Mouse (Mus musculus) erythroid progenitor cell, adult 5-6 weeks (primary cell): ENCODE data around the gene Rpap3. TPM values are rescaled to one million over a fixed set of nuclear protein-coding genes. Genes with fewer than 3 reads are reported as not detected.
A peak's percentile ranks its signal among the peaks of the same experiment; 100 is the strongest.

Experiments
- ATAC-seq: replicated peaks from 2 replicates; pipeline ENCODE4 v1.8.0; 2016; ENCODE audit warnings: moderate number of reproducible peaks, mild to moderate bottlenecking, moderate TSS enrichment, inconsistent platforms; ENCODE audit not compliant: poor library complexity, low FRiP score, severe bottlenecking
- total RNA-seq, 2 experiments: library from RNA; stranded (forward) in 1 of 2; stranded (reverse) in 1 of 2; fragments of 150-400 nt in 1 of 2; fragments of 186-747, 209-891 nt in 1 of 2; gene quantifications; 2 replicates each; pipeline versions ENCODE4 v1.2.3 to v1.2.4; 2015 to 2017; ENCODE audit warnings: low replicate concordance in 2 of 2

Gene Rpap3
- total RNA-seq, 2 experiments from 2014 or later: 4.2 to 6.6 TPM

DNA sequence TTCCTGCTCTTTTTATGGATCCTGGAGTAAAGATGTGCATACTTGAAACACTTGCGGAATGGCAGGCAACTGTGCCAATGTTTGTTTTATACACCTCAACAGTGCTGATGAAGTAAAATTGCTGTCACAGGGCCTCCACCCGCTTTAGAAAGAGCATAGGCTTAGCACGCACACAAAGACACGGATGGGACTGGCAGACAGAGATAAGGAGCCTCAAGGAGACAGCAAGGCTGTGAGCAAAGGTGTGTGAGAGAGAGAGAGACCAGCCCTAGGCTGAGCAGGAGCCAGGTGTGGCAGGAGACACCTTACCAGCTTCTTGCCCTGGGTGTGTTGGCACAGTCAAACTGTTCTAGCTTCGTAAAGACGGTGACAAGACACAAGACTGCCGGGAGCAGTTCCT lies 33.3 kb upstream of the Rpap3 start:
- peak; percentile 57; the same call in 1 of the 2 replicates for ATAC-seq

DNA sequence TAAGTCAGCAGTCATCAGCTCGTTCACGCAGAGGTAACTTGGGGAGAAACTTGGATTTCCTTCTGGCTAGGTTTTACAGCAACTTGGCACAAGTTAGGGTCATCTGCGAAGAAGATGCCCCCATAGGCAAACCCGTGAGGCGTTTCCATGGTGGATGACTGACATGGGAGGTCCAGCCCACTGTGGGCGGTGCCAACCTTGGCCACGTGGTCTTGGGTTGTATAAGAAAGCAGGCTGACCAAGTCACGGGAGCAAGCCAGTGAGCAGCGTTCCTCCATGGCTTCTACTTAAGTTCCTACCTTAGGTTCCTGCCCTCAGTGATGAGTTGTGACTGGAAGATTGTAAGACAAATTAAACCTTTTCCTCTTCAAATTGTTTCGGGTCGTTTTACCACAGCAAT lies 26.4 kb upstream of the Rpap3 start:
- ATAC-seq: no peak

DNA sequence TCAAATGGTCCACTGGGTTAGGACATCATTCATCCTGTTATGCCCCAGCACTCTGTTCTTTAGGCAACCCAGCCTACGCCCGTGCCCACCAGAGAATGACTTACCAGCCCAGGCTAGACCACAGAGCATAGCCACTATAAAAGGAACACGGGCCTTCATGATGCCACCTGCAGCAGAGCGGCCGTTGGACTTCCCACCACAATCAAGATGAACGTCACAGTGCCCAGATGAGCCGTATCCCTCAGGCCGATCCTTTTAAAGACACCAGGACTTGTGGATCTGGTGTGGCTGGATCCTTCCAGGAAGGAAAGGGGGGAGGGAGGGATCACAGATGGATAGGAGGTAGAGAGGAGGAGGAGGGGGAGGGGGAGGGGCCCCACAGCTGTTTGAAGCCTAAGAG lies 25.5 kb upstream of the Rpap3 start, which contains the start of gene Endou:
Gene Endou (minus strand): TSS at position 229 of the 400 bp plus-strand sequence.
- ATAC-seq: no peak

DNA sequence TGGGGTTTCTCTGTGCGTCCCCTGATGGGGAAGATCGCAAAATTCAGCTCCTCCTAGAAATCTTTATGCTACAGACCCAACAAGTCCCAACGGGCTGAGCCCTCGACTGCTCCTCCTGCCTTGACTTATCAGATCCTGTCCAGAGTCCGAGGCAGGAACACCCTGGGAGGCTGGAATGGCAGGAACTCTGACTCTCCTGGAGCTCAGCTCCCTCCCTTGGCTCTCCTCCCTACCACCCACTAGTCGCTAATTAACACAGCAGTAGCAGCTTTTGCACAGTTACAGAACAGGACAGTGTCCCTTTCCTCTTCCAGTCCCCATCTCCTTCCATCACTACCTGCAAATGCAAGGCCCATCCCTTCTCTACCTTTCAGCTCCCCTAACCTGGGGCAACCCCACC lies 24.7 kb upstream of the Rpap3 start:
- no peak for ATAC-seq

DNA sequence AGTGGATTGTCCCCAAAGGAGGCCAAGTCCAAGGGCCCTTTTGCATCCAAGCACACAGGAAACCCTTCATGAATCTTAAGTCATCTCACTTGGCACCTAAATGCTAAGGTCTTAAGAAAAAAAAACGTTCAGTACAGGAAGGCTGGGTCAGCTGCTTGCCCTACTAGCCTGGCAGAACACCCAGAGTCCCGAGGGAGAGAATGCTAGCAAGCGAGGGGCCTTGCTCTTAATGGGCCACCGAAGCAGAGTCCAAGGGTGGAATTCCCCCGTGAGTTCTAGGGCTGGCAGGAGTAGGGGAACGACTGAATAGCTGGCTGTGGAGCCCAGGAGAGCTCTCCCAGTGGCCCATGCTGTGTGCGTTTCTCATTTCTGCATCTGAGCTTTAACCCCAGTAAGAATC lies 23.2 kb upstream of the Rpap3 start:
- no peak for ATAC-seq

DNA sequence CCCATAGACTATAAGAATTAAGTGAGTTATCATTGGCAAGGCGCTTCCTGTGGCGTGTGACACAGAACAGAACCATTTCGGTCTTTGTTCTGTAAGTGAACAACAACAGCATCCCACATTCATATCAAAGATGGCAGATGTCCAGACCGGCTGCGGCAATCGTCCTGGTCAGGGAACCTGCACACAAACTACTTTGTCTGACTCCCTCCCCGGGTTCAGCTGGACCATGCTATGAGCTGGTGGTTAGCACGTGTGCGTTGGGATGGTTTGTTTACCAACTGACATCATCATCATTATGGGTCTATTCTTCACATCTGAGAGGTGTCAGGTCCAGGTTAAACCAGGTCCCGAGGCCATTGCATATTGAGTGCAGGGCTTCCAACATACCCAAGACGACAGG lies 22.8 kb upstream of the Rpap3 start:
- ATAC-seq: no peak

DNA sequence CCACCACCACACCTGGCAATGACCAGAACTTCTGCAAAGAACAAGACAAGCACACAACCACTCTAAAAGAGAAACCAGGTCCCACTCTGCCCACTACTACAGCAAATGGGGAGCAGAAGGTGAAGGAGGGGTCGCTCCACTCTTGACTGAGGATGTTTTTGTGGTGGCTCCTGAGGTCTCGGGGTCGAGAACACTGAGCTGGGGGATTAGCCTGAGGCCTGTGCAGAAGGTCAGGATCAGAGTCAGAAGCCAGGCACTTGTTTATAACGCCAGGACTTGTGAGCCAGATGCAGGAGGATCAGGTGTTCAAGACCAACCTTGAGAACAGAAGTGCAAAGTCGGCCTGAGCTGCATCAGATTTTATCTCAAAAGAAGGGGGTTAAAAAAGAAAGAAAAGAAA lies 21.9 kb upstream of the Rpap3 start:
- no peak for ATAC-seq

DNA sequence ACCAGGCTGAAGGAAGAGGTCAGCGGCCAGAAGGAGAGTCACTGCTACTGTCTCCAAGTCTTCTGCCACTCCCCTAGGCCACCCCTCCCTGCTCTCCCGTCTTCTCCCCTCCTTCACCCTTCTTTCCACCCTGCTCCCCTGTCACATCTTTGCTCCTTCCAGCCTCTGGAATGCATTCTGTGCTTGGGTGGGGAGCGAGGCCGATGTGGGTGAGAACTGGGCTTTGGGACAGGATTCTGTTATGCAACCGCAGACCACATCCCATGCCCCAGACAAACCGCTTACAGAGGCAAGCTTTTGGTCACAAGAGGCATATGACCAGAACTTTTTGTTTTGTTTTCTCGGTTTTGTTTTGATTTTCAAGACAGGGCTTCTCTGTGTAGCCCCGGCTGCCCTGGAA lies 21.4 kb upstream of the Rpap3 start:
- ATAC-seq: no peak

DNA sequence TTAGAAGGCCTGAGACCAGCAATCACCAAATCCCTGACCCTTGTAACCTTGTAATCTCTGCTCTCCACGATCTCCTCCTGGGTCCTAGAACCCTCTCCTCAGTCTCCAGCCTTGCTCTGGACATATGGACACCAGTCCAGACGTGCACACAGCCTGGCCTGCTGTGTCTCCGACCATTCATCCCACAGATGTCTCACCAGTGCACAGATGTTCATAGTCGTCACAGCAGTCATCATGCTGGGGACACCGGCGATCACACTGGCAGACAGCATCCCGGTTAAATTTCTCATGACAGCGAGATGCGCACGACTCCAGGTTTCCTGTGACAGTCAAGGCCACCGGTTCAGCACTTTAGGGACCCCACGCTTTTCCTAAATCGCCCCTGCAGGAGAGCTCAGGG lies 20.7 kb upstream of the Rpap3 start:
- ATAC-seq: no peak

DNA sequence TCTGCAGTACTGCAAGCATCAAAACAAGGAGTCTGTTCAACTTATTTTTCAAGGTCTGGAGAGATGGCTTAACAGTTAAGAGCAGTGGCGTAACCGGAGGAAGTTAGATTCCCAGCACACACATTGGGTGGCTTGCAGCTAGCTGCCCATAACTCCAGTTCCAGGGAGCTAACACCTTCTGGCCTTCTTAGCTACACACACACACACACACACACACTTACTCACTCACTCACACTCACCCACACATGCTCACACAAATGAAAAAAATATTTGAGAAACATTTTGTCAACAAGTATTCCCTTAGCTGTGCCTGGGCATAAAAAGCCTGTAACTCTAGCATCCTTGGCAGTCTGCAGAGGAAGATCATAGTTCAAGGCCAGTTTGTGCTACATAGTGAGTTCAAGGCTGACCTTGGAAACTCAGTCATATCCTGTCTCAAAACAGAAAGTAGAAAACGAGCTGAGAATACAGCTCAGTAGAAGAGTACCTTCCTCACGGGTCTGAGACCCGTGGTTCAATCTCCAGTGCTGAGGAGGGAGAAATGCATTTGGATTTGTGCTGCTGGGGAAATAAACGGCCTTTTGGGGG lies 19.7 kb upstream of the Rpap3 start:
- no peak for ATAC-seq

DNA sequence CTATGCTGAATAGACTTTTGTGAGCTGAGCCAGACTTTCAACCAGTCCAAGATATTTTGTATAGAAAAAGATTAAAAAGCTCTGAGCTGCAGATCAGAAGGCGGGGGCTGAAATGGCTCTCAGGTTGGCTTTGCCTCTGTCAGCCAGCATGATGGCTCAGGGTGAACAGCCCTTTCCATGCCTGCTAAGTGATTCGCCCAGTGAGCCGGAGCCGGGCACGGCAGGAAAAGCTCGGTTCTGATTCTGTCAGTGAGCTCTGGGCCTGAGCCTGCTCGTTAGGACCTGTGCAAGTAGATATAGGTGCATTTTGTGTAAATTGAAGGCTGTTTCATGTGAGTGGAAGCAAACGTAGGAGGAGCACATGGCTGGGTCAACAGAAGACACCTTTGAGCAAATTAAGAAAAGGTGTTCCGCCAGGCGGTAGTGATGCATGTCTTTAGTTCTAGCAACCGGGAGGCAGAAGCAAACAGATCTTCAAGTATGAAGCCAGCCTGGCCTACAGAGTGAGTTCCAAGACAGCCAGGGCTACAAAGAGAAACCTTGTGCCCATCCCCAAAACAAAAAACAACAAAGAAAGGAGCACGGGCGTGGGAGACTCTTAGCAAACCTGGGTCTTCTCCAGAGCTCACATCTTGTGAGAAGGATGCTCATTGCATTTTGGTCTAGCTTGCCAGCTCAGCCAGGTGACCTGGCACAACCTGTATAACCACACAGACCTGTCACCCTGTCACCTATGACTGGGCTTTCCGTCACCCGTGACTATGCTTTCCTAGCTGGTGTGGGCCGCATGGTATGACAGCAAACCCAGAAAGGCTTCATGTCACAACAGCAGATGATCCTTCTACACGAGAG lies 18.9 kb upstream of the Rpap3 start:
- ATAC-seq: no peak

DNA sequence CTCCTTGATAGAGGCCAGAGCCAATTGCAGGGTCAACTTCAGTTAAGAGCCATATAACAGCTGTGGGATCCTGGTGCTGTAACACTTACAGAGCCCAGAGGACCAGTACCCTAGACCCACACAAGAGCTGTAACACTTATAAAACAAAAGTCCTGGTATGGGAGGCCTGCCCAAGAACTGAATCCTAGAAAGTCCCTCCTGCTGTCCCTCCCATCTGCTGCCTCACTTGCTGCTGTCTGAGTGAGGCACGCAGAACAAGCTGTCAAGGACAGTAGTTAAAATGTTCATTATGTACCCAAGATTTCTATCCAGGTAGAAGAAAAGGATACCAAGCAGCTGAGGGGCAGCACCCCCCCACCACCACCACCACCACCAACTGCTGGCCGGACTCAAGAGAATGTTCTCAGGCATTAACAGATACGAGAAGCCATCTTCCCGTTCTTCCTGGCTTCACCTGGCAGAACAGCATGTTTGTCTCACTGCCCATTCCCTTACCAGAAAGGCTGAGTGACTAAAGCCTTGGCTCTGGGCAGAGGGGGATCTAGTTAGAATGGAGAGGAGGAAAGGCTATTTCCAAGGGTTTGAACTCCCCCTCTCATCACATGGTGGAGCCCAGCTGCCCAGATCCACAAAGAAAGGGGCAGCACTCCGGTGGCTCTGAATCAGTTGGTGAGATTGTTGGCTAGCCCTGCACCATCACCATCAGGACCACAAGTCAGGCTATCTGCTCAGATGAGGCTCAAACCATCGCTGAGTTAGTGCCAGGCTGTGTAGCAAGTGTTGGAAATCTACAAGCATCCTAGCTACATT lies 18.1 kb upstream of the Rpap3 start:
- no peak for ATAC-seq

DNA sequence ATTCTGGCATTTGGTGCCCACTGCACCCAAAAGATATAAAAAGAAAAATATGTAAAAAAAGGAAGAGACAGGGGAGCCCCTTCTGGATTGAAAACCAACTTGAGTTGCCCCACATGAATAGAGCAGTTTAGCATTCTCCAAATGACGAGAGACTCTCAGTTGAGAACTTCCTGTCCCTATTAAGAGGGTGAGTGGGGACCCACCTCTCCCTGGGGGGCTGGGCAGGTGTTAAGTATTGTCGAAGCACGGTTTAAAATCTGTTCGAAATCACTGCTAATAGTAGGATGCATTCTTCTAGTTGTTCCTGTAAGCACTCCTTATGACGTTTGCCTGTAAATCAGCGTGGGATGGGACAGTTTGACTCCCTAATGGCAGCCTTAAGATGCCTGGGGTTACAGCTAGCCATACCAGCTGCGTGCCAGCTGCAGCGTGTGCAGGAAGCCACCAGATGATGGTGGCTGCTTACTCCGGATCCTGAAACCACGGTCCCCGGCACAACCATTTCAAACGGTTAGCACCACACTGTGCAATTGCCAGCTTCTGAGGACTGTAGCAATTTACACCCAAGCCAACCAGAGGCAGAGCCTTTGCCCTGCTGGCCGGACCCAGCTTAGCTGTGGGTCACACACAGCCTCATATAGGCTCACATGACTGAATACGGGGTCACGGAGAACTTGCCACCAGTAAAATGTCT lies 15.5 kb upstream of the Rpap3 start:
- ATAC-seq: no peak

DNA sequence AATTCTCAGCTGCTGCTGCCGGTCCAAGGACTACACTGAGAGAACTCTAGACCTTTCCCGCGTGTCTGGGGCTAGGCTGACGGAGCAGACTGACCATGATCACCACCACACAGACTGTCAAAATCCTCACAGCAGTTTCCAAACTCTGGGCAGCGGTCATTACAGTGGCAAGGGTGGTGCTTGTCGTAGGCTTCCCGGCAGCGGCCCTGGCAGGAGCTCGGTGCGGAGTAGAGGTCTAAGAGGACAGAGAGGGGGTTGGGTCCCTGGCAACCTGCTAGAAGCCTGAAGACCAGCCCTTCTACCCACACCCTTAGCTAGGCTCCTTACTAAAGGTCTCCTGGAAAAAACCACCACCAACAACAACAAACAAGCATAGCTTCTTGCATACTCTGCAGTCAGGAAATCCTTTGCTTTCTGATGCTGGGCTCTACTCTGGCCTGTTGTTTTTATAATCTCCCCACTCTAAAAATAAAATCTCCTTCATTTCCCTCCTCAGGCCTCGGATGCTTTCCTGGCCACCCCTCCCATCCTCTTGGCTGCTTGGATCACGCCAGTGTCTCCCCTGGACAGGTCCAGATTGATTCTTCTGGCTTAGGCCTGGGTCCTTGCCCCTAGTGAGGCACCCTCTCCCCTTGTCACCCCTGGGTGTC lies 14.5 kb upstream of the Rpap3 start:
- ATAC-seq: no peak

DNA sequence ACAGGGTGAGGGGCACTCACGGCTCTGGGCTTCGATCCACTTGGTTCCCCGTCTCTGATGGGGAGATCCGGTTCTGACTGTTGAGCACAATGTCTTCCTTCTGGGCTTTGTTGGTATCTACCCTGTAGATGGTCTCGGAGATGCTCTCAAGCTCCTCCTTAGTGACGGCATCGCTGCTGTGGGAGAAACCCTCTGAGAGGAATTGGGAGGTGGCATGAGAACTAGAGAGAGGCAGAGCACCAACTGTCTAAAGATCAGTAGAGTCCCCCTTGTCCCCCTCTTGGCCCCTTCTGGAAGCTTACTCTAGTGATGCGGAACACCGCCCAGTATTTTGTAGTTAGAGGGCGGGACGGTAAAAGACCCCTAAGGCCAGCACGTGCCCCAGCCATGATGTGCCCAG lies 13.9 kb upstream of the Rpap3 start:
- ATAC-seq: no peak

DNA sequence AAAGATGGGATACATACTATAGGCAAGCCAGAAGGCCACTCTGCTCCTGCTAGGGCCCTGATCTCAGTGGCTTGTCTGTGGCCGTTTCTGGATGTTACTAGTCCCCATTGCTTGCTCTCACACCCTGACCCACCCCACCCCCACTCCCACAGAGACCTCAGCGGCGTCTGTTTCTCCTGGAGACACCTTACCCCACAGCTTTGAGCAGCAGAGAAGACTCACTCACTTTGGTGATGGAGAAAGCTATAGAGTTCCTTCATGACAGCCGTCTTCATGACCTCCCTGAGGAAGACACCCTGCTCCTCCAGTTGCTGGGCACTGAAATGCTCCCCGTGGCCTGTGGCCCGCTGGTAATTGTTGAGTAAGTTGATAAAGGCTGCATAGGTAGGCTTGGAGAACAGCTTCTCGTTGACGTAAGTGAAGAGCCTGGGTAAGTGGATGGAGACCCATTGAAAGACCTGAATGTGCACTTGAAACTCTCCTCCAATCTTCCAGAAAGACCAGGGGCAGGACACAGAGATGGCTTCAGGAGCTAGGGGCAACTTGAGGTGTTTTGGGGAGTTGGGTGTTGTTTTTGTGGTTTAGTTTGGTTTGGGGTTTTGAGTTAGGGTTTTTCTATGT lies 13.0 kb upstream of the Rpap3 start:
- ATAC-seq: no peak

DNA sequence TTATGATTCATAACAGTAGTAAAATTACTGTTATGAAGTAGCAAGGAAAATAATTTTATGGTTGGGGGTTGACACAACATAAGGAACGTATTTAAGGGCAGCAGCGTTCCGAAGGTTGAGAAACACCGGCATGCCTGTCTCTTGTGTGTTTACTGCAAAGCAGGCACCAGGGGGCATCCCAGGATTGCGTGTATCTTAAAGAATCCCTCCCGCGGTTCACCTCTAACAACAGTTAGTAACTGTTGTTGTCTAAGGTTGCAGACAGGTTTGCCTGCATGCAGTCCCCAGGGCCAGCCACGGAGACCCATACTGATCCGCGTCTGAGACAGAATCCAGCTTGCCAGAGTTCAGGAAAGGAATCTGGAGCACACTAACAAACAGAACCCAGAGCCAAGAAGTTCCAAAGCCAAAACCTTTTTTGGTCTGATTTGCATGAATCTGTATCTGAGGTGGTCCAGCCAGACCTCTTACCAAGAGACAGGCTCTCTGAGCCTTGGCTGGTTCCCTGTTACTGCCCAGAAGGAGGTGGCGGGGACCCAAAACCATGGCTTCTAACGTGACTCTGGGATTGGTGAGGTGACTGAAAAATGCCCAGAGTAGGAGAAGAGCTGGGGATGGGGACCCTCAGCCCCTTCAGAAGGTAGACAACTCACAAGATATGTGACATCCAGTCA lies 12.4 kb upstream of the Rpap3 start:
- ATAC-seq: no peak

DNA sequence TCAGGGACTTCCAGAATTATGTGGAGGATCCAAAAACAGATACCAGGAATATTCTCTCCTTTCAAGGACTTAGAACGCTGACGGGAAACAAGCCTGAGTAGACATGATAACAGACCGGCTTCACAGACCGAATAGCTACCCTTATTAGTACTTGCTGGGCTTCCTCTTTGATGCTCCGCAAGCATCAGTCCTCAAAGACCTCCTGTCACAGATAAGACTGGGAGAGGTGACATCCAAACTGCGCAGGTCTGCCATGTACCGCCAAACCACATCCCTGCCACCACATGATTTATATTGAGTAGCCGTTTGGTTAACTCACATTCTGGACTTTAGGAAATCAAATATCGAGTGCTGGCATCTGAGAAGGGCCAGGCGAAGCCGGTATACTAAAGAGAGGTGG lies 11.2 kb upstream of the Rpap3 start:
- ATAC-seq: no peak

DNA sequence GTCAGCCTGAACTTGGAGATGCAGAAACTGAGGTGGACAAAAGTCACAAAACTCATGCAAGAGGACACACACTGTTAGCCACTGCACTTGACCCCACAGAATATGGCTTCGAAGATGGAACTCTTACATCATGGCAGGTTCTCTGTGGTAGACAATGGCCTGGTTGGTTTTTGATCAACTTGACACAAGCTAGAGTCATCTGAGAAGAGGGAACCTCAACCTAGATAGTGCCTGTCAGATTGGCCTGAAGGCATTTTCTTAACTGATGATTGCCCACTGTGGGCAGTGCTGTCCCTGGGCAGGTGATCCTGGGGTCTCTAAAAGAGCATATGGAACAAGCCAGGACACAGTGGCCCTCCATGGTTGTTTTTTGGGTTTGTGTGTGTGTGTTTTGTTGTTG lies 10.1 kb upstream of the Rpap3 start:
- ATAC-seq: no peak
